Mouse (Mus musculus): ENCODE measurements around the gene Ccdc83.
A peak's percentile ranks its signal among the peaks of the same experiment; 100 is the strongest.

The Ccdc83 gene

DNA sequence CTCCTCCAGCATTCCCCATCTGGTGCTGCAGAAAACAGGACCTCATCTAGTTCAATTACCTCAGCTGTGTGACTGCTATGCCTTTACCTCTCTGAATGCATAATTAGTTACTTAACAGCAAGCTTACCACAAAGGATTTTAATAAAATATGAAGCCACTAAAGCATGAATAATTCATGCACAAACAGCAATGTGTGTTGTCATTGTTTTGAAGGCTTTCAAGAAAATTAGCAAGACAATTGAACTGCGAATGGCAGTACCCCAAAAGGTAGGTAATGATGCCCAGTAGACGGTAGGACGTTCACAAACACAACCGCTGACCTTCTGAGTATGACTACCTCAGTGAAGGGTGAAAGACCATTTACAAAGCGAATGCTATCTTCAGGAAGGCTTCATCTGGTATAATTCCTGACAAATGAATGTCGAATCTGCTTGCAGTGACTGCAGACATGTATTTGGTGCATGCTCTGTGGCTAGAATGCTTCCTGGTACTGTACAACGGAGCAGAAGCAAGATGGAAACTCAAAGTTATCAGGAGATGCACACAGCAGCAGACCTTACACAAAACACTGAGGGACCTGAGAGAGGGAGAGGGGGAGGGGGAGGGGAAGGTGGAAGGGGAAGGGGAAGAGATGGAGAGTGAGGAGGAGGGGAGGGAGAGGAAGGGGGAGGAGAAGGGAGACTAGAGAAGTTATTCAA lies 3.5 kb downstream of the Ccdc83 start:
- DNase-seq (ENCODE audit: low spot score in 2 of 2), result no peak

GRCm38 (mm10) chr7:90259899-90260298 lies 5.7 kb downstream of the Ccdc83 start:
- no peak for DNase-seq (ENCODE audit: low spot score in 2 of 2)

- no peak for DNase-seq (ENCODE audit: low spot score in 2 of 2)
These were observed 6.9 kb downstream of the Ccdc83 start for GRCm38 (mm10) chr7:90258701-90259100.

DNA sequence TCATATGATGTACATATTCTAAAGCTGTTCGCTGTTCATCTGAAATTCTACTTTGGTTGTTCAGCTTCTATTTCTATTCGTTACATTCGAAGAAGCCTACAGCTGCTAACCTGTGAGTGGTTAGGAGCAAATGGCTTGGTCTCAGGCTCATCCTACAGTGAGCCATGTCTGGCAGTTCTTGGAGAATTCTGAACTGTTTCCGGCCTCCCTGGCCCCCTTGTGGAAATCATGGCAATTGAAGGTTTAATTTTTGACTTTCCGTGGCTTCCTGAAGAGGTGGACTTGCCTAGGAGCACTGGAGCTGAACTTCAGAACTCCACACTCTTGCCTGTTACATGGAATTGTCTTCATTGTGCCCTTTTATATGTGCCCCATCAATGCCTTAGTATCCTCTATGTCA lies 12.6 kb downstream of the Ccdc83 start:
- no peak for DNase-seq (ENCODE audit: low spot score in 2 of 2)

- DNase-seq (ENCODE audit: low spot score in 2 of 2), result no peak
These were observed 21.9 kb downstream of the Ccdc83 start for GRCm38 (mm10) chr7:90243643-90244042.

DNA sequence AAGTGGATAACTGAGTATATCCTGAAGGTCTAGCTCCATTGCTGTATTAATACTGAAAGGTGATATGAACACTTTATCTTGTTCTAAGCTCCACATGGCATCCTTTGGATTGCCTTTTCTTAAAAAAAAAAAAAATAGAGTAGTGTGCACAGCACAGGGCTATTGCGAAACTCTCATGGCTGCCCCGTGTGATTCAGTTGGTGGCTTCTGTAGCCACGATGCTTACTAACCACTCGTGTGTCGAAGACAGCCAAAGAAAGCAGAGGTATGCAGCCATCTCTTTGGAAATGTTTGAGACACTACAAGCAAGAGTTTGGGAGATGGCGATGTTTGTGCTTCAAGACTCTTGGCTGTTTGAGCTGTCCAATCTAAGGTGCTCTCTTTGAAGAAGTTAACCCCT lies 22.4 kb downstream of the Ccdc83 start:
- no peak for DNase-seq (ENCODE audit: low spot score in 2 of 2)

DNA sequence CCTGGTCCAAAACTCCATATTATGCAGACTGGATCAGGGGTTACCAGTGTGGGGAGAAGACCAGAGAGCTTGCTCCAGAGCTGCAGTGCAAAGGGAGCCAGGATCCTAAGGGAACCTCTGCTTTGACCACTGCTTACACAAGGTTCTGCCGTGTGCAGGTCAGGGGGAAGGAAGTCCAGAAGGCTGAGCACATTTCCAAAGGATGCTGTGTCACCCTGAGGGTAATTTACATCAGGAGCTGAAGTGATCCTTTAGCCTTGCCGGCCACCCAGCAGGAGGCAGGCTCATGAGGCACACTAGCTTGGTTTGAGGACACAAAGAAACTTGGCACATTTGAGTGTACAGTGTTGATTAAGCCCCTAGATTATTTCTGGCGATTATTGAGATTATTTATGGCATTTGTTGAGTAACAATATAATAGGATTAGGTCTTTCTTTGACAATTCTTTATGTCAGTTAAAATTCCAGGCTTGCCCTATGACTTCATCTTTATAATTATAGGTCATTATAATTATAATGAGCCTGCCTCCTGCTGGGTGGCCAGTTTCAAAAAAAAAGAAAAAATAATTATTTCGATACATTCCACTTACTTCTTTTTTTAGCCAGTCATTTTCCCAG lies 29.2 kb downstream of the Ccdc83 start:
- no peak for DNase-seq (ENCODE audit: low spot score in 2 of 2)

DNA sequence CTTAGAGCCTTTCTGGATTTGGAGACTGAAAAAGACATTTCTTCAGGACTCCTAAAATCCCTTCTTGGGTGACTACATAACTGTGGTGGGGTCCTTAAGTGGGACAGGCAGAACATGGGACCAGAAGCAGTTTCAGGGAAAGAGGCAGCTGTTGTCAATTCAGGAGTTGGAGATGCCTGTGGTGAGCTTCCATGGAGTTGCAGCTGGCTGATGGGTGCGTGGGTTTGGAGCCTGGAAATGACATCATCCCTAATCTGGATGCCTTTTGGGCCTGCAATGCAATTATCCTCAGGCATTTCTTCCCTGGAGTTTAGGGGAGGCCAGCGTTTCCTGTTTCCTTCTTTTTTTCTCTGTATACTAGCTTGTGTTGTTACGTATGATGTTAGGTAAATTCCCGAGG lies 31.7 kb downstream of the Ccdc83 start:
- DNase-seq (ENCODE audit: low spot score in 2 of 2), result no peak

GRCm38 (mm10) chr7:90231431-90231830 lies 34.1 kb downstream of the Ccdc83 start:
- no peak for DNase-seq (ENCODE audit: low spot score in 2 of 2)

GRCm38 (mm10) chr7:90228884-90229283 lies 36.7 kb downstream of the Ccdc83 start:
- DNase-seq (ENCODE audit: low spot score in 2 of 2), result peak in 1 of 2 experiments; percentile 16

GRCm38 (mm10) chr7:90228075-90228474 lies 37.5 kb downstream of the Ccdc83 start:
- DNase-seq (ENCODE audit: low spot score in 2 of 2), result no peak

DNA sequence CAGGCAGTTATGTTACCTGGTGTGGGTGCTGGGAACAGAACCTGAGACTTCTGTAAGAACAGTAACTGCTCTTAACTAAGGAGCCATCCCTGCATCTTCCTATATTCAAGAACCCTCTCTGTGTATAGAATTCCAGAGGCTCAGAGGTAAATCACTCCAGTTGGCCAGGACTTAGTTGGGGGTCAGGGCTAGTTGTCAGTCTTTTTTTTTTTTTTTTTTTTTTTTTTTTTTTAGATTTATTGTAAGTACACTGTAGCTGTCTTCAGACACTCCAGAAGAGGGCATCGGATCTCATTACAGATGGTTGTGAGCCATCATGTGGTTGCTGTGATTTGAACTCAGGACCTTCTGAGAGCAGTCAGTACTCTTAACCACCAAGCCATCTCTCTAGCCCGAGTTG lies 44.1 kb downstream of the Ccdc83 start:
- no peak for DNase-seq (ENCODE audit: low spot score in 2 of 2)

- no peak for DNase-seq (ENCODE audit: low spot score in 2 of 2)
These were observed 47.5 kb downstream of the Ccdc83 start for GRCm38 (mm10) chr7:90218122-90218521.

- DNase-seq (ENCODE audit: low spot score in 2 of 2), result no peak
These were observed 49.1 kb downstream of the Ccdc83 start for GRCm38 (mm10) chr7:90216511-90216910.

GRCm38 (mm10) chr7:90210947-90211346 lies 54.6 kb downstream of the Ccdc83 start:
- no peak for DNase-seq (ENCODE audit: low spot score in 2 of 2)

DNA sequence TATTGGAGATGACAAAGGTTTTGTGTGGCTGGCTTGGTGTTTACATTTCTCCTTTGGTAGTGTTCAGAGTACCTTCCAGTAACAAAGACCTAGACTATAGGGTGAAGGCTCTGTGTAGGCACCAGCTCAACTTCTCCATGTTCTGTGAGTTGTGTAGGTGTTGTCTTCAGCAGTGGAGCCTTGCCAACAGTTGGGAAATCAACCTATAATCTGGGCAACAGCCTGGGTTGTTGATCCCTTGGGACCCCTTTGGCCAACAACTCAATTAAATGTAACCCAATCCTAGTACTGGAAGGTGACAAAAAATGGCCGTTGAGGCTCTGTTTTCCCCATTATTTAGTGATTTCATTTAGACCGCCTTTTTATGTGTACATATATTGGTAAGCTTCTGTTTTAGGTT lies 55.5 kb downstream of the Ccdc83 start:
- DNase-seq (ENCODE audit: low spot score in 2 of 2), result no peak

GRCm38 (mm10) chr7:90203914-90204313 lies 61.7 kb downstream of the Ccdc83 start:
- no peak for DNase-seq (ENCODE audit: low spot score in 2 of 2)

- DNase-seq (ENCODE audit: low spot score in 2 of 2), result no peak
These were observed 63.6 kb downstream of the Ccdc83 start for GRCm38 (mm10) chr7:90201877-90202465.

- no peak for DNase-seq (ENCODE audit: low spot score in 2 of 2)
These were observed 65.3 kb downstream of the Ccdc83 start for GRCm38 (mm10) chr7:90200251-90200650.

DNA sequence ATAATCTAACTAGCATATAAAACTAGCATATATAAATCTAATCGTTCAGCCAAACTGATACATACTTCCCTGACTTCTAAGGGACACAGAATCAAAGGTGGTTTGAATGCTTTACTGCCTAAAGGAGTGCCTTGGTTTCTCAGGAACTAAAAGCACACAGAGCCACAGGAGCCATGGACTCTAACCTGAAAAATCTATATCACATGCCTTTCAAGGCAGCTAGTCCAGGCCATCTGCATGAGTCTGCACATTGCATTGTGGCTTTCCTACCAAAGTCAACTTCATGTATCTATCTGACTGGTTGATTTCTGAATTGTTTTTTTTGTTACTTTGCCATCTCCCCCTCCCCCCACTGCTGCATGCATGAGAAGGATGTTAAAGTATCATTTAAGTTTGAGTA lies 84.9 kb downstream of the Ccdc83 start:
- DNase-seq (ENCODE audit: low spot score in 2 of 2), result no peak

- no peak for DNase-seq (ENCODE audit: low spot score in 2 of 2)
These were observed 90.0 kb downstream of the Ccdc83 start for GRCm38 (mm10) chr7:90175576-90175975.
